Mouse (Mus musculus): Measurements from ENCODE around the gene Plekhg2. TPM values are rescaled to one million over a fixed set of nuclear protein-coding genes. Genes with fewer than 3 reads are reported as not detected.

The Plekhg2 gene
- polyA plus RNA-seq, 1 experiment from 2014 or later = 76.1 TPM

GRCm38 (mm10) chr7:28382347-28382951, 10.1 kb upstream of the Plekhg2 start:
- Histone ChIP-seq H3K4me1 (peaks cover 70% of the 10 kb centered on the region), H3K27ac (replicated peaks) (peak overlapping the region; percentile 98), H3K9me3 (replicated peaks) (no peaks in the 10 kb centered on the region), H3K4me2 (replicated peaks) (peak overlapping the region; percentile 73), H3K9ac (no peak overlapping the region), H3K36me3 (peaks cover 20% of the 10 kb centered on the region; the same call in 1 of the 2 replicates), H3K4me3 (replicated peaks) (peak overlapping the region; percentile 39), H3K27me3 (no peaks in the 10 kb centered on the region)
- no peak for ATAC-seq (ENCODE audit: insufficient number of reproducible peaks, low FRiP score, low TSS enrichment, low read depth)
- 22% methylated on average over 10 of the region's 12 CpGs for WGBS

GRCm38 (mm10) chr7:28381938-28382337, 9.5 kb upstream of the Plekhg2 start:
- Histone ChIP-seq H3K9ac (peak overlapping the region; percentile 39), H3K9me3 (replicated peaks) (no peaks in the 10 kb centered on the region), H3K4me1 (peaks cover 75% of the 10 kb centered on the region), H3K4me2 (replicated peaks) (peak overlapping the region; percentile 73), H3K36me3 (peaks cover 22% of the 10 kb centered on the region; the same call in 1 of the 2 replicates), H3K27me3 (no peaks in the 10 kb centered on the region), H3K27ac (replicated peaks) (peak overlapping the region; percentile 98), H3K4me3 (replicated peaks) (peak overlapping the region; percentile 39)
- ATAC-seq (ENCODE audit: insufficient number of reproducible peaks, low FRiP score, low TSS enrichment, low read depth) = peak; percentile 76
- WGBS = 1% methylated on average over 20 of the region's 20 CpGs

GRCm38 (mm10) chr7:28381017-28381790, 8.8 kb upstream of the Plekhg2 start:
- H3K27me3 ChIP-seq = no peaks in the 10 kb centered on the region
- peak overlapping the region; percentile 39 for H3K9ac ChIP-seq
- peaks cover 20% of the 10 kb centered on the region; the same call in 1 of the 2 replicates for H3K36me3 ChIP-seq
- H3K9me3 ChIP-seq (replicated peaks) = no peaks in the 10 kb centered on the region
- H3K4me1 ChIP-seq = peaks cover 77% of the 10 kb centered on the region
- peak; percentile 59 for ATAC-seq (ENCODE audit: insufficient number of reproducible peaks, low FRiP score, low TSS enrichment, low read depth)
- H3K4me2 ChIP-seq (replicated peaks) = peak overlapping the region; percentile 73
- WGBS = 2% methylated on average over 30 of the region's 30 CpGs
- H3K27ac ChIP-seq (replicated peaks) = peak overlapping the region; percentile 98
- peak overlapping the region; percentile 39 for H3K4me3 ChIP-seq (replicated peaks)

GRCm38 (mm10) chr7:28380237-28381016, 8.0 kb upstream of the Plekhg2 start, which contains the start of gene Zfp36:
TSS of gene Zfp36 (minus strand) at chr7:28380253.
- no peak for ATAC-seq (ENCODE audit: insufficient number of reproducible peaks, low FRiP score, low TSS enrichment, low read depth)
- peak within 1 kb of the TSS; percentile 77 for H3K9ac ChIP-seq
- no peaks in the 10 kb centered on the region for H3K9me3 ChIP-seq (replicated peaks)
- 37% methylated on average over 17 of the region's 17 CpGs for WGBS
- H3K36me3 ChIP-seq = peaks cover 12% of the 10 kb centered on the region; the same call in 1 of the 2 replicates
- H3K4me2 ChIP-seq (replicated peaks) = peak within 1 kb of the TSS; percentile 87
- peak within 1 kb of the TSS; percentile 81 for H3K4me3 ChIP-seq (replicated peaks)
- peak within 1 kb of the TSS; percentile 98 for H3K27ac ChIP-seq (replicated peaks)
- H3K4me1 ChIP-seq = peaks cover 79% of the 10 kb centered on the region
- H3K27me3 ChIP-seq = no peaks in the 10 kb centered on the region

GRCm38 (mm10) chr7:28378769-28379651, 6.6 kb upstream of the Plekhg2 start:
- under 1% methylated on average over 53 of the region's 53 CpGs for WGBS
- peaks cover 87% of the 10 kb centered on the region for H3K4me1 ChIP-seq

GRCm38 (mm10) chr7:28378066-28378690, 5.8 kb upstream of the Plekhg2 start:
- Histone ChIP-seq H3K36me3 (peaks cover 8% of the 10 kb centered on the region; the same call in 1 of the 2 replicates), H3K4me3 (replicated peaks) (peak overlapping the region; percentile 81), H3K4me2 (replicated peaks) (peak overlapping the region; percentile 87), H3K27ac (replicated peaks) (peak overlapping the region; percentile 98), H3K4me1 (peaks cover 86% of the 10 kb centered on the region), H3K27me3 (no peaks in the 10 kb centered on the region), H3K9ac (peak overlapping the region; percentile 77), H3K9me3 (replicated peaks) (no peaks in the 10 kb centered on the region)
- 33% methylated on average over 32 of the region's 32 CpGs for WGBS
- ATAC-seq (ENCODE audit: insufficient number of reproducible peaks, low FRiP score, low TSS enrichment, low read depth) = no peak

More at GRCm38 (mm10) chr7:28378769-28379651, 6.6 kb upstream of the Plekhg2 start:
- H3K9ac ChIP-seq = peak overlapping the region; percentile 77
- no peaks in the 10 kb centered on the region for H3K9me3 ChIP-seq (replicated peaks)
- H3K36me3 ChIP-seq = peaks cover 8% of the 10 kb centered on the region; the same call in 1 of the 2 replicates
- peak overlapping the region; percentile 98 for H3K27ac ChIP-seq (replicated peaks)
- no peaks in the 10 kb centered on the region for H3K27me3 ChIP-seq
- peak; percentile 44 for ATAC-seq (ENCODE audit: insufficient number of reproducible peaks, low FRiP score, low TSS enrichment, low read depth)
- peak overlapping the region; percentile 81 for H3K4me3 ChIP-seq (replicated peaks)
- peak overlapping the region; percentile 87 for H3K4me2 ChIP-seq (replicated peaks)

- peak overlapping the region; percentile 87 for H3K4me2 ChIP-seq (replicated peaks)
- peak overlapping the region; percentile 77 for H3K9ac ChIP-seq
- no peaks in the 10 kb centered on the region for H3K9me3 ChIP-seq (replicated peaks)
- H3K4me3 ChIP-seq (replicated peaks) = peak overlapping the region; percentile 81
- H3K4me1 ChIP-seq = peaks cover 78% of the 10 kb centered on the region
- H3K27ac ChIP-seq (replicated peaks) = peak overlapping the region; percentile 98
- no peak for ATAC-seq (ENCODE audit: insufficient number of reproducible peaks, low FRiP score, low TSS enrichment, low read depth)
- WGBS = 57% methylated on average over 18 of the region's 18 CpGs
- no peaks in the 10 kb centered on the region for H3K27me3 ChIP-seq
- peaks cover 8% of the 10 kb centered on the region; the same call in 1 of the 2 replicates for H3K36me3 ChIP-seq
Measured at GRCm38 (mm10) chr7:28377190-28378065, 5.0 kb upstream of the Plekhg2 start.

GRCm38 (mm10) chr7:28376011-28376771, 3.8 kb upstream of the Plekhg2 start:
- peak overlapping the region; percentile 81 for H3K4me3 ChIP-seq (replicated peaks)
- H3K36me3 ChIP-seq = peaks cover 8% of the 10 kb centered on the region; the same call in 1 of the 2 replicates
- 4% methylated on average over 30 of the region's 30 CpGs for WGBS
- H3K9me3 ChIP-seq (replicated peaks) = no peaks in the 10 kb centered on the region
- H3K4me1 ChIP-seq = peaks cover 69% of the 10 kb centered on the region
- peak overlapping the region; percentile 98 for H3K27ac ChIP-seq (replicated peaks)
- no peak for ATAC-seq (ENCODE audit: insufficient number of reproducible peaks, low FRiP score, low TSS enrichment, low read depth)
- H3K9ac ChIP-seq = peak overlapping the region; percentile 44
- no peaks in the 10 kb centered on the region for H3K27me3 ChIP-seq
- H3K4me2 ChIP-seq (replicated peaks) = peak overlapping the region; percentile 87

Data from embryonic facial prominence, embryonic 15.5 days (tissue).